Mouse (Mus musculus) spleen, adult 18-20 months (tissue): Measurements from ENCODE around the gene M1ap.

Experiments used
- DNase-seq, 2 experiments: peaks; one replicate each; pipeline ENCODE4 v3.0.0; 2022; ENCODE audit warnings: mixed read lengths in 2 of 2

Gene M1ap

DNA sequence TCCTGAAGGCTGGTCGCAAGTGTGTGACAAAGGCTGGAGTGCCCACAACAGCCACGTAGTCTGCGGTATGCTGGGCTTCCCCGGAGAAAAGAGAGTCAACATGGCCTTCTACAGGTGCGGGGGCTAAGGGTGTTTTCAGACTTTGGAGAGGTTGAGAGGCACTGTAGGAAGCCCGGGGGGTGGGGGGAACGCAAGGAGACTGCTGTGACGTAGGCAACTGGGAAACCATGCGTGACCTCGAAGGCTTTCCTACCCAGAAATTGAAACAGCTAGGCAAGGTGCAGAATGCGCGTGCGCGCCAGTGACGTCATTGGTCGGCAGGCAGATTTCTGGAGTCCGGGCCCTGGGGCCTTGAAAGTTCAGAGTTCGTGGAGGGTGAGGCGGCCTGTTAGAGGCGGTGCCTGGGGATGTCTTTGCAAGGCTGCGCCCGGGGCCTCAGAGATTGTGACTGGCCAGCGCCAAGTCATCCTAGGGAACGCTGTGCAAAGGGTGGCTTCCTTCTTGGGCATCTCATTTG lies 91.9 kb downstream of the M1ap start:
- DNase-seq: peak; percentile 93 to 99

DNA sequence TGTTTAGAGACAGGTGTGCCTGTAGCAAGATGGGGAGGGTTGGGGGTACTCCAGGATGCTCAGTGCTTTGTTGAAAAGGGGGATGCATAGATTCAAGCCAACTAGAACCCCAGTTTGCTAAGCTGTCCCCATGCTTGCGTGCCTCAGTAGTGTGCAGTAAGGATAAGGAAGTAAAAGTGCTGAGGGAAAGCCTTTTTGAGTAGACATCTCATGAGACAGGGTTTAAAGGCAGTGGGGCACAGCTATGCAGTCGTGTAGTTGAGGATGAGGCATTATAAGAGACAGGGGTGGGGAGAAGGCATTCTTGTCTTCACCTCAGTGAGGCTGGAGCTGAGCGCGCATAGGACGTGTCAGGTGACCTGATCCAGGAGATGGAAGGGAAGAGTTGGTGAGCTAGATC lies 93.9 kb downstream of the M1ap start:
- DNase-seq: no peak

DNA sequence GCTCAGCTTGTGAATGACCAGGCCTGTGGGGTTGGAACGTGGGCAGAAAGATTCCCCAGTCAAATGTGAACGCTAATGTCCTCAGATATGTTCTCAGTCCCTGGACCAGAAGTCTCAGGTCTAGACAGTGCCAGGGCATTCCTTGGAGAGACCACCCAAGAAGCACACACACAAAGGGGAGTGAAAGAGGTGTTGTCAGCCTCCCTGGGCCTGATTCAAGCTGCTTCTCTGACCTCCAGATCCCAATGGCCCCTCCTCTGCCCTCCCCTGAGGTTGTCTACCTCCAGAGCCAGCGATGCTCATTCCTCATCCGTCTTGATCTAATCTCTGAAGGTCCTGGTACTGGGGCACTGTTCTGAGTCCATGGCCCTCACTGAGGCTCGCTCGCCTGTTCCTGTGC lies 96.9 kb downstream of the M1ap start:
- no peak for DNase-seq

DNA sequence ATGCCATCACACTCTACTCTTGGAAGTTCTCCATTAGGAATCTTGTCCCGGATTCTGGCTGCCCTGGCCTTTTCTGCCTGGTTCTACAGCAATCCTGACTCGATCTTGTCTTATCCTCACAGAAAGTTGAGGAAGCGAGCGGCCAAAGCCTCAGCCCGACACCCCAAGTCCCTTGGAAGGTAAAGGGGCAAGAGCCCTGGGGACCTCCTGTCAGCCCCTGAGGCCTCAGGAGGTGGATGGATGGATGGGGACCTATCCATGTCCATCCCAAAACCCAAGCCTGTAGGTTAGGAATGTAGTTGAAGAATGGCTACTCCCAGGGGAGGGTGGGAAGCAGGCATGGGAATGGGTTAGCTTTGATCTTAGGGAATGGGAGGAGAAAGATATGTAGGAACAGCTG lies 97.3 kb downstream of the M1ap start:
- no peak for DNase-seq

DNA sequence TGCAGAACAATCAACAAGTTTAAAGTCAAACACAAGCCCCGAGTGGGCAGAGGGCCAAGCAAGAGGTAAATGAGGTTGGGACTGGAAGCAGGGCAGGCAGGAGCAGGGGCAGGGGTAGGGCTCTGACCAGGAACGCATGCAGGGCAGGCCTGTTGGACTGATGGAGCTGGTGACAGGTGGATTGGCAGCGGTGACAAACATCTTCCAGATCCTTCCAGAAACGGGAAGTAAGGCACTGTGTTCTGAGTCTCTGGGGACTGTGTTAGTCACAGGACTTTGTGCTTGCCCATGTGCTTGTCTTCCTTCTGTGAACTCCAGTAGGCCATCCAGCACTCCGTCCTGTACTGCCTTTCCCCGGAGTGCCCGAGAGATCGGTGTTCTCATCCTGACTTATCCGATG lies 98.0 kb downstream of the M1ap start:
- DNase-seq: no peak

DNA sequence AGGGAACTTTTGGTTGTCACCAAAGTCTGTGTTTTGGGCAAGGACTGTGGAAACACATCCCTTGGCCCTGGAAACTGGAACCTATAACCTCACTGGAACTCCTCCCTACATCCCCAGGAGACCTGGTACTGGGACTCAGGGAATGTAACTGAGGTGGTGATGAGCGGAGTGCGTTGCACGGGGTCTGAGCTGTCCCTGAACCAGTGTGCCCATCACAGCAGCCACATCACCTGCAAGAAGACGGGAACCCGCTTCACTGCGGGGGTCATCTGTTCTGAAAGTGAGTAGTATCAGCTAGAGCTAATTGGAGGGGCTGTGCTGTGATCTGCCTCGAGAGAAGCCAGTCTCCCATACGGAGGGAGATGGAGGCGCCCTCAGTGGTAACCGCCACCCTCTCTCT lies 102.7 kb downstream of the M1ap start:
- DNase-seq: no peak

DNA sequence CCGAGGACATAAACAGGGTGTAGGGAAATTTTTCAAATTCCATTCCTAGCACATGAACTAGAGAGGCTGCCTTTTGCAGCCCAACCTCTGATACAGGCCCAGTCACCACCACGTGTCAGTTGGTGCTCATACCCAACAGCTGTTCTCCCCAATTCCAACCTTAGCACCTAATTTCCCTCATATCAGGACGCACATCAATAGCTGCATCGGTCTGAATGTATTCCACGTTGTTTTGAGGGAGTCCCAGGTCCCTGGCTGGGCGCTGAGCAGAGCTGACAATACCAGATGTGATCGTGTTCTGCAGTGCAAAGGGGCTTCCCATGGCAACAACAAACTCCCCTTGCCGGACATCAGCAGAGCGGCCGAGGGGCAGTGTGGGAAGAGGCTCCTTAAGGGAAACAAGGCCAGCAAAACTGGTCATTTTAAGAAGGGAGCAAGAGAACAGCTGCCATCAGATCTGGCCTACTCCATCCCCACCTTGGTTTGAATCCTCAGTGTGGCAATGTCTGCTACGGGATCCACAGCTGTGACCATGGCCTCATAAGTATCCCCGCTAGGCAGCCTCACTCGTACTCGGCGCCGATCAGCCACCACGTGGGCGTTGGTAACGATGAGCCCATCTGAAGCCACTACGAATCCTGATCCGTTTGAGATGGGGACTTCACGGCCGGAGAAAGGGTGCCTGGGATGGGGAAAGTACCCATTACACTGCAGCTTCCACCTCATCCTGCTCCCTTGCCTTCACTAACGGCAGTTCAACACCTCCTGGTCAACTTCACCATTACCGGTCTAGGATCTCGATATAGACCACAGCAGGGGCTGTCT lies 106.6 kb downstream of the M1ap start:
- peak in 1 of 2 experiments; percentile 34 for DNase-seq

DNA sequence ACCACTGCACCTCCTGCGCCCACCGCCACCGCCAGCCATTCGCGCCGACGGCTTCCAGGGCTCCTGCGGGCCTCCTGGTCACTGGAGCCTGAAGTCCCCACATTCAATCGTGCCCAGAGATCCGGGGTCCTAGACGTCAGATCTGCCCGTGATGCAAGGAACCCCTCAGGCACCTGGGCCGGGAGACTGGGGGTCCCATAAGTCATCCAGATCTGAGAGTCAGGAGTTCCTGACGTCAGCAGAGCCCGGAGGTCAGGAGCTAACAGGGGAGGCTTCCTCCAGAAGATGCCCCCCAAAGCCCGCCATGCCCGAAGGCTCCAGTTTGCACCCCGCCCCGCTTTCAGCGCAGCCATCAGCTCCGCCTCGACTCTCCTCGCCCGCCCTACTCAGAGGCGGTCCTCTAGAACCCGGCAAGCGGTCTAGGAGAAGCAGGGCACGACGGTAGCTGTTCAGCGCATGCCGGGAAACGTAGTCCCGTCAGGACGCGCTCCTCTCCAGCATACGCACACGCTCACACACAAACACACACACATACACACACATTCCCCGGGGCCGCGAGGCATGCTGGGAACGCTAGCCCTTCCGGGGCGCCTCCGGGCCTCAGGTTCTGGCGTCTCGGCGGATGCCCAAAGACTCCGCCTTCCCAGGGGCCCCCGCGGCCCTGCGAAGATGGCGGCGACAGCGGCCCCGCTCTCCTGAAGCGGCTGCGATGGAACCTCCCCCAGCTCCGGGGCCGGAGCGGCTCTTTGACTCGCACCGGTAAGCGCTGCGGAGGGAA lies 107.6 kb downstream of the M1ap start, which contains the start of gene Aup1:
Gene Aup1, plus strand, starts transcription at position 448 of the 778 bp plus-strand sequence.
- peak; percentile 96 for DNase-seq

DNA sequence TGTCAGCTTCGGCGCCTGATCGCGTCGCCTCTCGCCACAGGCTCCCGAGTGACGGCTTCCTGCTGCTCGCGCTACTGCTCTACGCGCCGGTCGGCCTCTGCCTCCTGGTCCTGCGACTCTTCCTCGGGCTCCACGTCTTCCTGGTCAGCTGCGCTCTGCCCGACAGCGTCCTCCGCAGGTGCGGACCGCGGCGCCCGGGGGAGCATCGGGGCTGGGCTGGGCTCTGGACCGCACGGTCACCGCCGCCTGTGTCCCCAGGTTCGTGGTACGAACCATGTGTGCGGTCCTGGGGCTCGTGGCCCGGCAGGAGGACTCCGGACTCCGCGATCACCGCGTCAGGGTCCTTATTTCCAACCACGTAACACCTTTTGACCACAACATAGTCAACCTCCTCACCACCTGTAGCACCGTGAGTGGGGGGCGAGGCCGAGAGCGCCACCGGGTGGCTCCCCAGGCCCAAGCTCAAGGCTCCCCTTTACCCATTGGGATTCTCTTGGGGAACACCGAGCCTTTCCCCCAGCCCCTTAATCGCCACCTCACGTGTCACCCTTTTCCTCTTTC lies 108.2 kb downstream of the M1ap start, which contains the start of gene Htra2:
Gene Htra2, minus strand, starts transcription at position 403 of the 561 bp plus-strand sequence.
- peak in 1 of 2 experiments; percentile 59 for DNase-seq

DNA sequence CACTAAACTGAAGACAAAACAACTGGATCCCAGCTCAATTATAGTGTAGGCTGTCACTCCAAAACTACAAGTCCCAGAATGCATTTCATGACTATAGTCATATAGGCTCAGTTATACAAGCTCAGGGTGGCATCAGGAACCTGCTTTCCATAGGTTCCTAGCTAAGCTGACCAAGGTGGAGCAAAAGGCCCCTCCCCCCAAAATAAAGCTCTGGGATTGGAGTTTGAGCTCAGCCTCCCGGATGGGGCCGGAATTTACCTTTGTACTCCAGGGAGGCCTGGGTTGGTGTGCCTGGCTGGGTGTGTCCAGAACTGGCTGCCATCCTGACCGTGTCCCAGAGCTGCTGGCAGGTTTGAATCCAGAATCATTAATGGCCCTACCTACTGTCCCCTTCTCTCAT lies 111.1 kb downstream of the M1ap start, which contains the start of gene Dqx1:
Gene Dqx1, plus strand, starts transcription at position 55 of the 400 bp plus-strand sequence.
- no peak for DNase-seq

DNA sequence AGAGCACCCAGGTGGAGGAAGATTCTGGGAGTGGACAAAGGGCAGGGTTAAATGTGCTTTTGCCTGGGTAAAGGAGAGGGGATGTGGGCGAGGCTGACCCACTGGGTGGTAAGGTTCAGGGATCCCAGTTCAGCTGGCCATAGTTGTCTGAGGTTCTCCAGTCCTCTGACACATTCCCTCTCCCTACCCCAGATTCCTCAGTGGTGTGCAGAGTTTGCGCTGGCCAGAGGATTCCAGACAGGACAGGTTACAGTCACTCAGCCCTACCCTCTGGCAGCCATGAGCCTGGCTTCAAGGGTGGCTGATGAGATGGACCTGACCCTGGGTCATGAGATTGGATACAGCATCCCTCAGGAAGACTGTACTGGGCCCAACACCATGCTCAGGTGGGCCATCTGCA lies 112.0 kb downstream of the M1ap start:
- DNase-seq: no peak

DNA sequence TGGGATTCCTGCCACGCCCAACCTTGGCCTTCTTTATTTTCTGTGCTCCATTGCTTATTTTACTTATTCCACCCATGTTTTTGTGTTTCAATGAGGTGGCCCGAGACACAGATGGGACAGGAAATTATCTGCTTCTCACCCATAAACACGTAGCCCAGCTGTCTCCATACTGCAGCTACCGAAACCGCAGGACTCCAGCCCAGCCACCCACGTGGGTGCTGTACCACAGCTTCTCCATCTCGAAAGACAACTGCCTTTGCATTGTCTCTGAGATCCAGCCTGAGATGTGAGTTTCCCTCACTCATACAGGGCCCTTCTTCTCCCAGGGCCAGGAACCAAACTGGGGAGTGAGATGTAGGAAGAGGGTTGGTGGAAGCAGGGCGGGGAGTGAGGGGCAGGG lies 119.3 kb downstream of the M1ap start:
- no peak for DNase-seq

DNA sequence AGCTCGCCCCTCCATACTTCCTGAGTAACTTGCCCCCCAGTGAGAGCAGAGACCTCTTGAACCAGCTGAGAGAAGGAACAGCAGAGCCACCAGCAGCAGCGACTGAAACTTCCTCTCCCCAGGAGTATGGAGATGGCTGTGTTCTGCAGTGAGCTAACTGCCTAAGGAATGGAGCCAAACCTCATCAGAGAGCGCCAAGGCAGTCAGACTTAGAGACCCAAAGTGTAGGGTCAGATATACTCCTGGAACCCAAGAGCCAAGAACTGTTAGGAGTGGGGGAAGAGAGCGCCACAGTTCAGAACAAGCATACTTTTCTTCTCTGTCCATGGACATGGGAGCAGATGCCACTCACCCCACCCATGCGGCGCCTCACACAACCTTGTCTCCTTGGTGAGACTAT lies 119.7 kb downstream of the M1ap start:
- no peak for DNase-seq

DNA sequence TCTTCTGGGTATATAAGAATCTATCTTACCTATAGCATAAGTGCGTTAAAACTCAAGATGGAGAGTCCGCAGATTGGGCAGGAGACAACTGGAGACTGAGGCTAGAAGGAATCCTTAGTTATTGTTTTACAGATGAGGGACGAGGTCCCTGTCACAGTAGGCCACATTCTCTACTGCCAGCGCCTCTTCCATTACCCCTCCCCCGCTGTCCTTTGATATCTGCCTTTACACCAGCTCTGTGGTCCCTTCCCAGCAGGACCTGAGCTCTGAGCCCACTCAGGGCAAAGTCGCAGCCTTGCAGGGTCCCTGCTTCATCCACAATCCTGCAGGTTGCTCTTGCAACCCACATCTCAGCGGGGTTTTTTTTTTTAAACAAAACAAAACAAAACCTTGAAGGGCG lies 121.5 kb downstream of the M1ap start:
- no peak for DNase-seq

DNA sequence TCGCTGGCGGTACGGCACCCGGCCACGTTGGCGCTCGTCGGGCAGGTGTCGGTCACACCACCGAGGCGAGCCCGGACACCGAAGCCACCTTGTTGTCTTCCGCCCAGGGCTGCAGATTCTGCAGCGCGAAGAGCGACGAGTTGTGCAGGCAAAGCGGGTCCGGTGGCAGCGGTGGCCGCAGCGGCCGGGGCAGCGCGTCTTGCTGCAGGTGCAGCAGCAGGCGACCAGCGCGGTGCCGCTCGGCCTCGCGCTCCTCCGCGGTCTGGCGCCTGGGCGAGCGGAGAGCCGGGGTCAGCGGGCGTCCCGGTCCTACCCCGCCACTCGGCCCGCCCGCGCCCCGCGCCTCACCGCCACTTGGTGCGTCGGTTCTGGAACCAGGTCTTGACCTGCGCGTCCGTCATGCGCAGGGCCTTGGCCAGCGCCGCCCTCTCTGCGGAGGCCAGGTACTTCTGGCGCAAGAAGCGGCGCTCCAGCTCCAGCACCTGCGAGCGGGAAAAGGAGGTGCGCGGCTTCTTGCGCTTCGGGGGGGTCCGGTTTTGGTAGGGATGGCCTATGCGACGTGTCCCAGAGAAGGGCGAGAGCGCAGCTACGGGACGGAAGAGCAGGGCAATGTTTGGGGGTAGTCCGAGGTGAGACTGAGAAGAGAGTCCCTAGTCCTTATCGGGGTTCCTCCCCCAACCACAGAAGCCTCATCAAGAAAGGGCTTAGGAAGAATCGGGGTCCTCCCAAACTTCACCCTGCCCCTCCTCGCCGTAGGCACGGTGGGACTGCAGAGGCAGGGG lies 122.2 kb downstream of the M1ap start:
- DNase-seq: no peak

DNA sequence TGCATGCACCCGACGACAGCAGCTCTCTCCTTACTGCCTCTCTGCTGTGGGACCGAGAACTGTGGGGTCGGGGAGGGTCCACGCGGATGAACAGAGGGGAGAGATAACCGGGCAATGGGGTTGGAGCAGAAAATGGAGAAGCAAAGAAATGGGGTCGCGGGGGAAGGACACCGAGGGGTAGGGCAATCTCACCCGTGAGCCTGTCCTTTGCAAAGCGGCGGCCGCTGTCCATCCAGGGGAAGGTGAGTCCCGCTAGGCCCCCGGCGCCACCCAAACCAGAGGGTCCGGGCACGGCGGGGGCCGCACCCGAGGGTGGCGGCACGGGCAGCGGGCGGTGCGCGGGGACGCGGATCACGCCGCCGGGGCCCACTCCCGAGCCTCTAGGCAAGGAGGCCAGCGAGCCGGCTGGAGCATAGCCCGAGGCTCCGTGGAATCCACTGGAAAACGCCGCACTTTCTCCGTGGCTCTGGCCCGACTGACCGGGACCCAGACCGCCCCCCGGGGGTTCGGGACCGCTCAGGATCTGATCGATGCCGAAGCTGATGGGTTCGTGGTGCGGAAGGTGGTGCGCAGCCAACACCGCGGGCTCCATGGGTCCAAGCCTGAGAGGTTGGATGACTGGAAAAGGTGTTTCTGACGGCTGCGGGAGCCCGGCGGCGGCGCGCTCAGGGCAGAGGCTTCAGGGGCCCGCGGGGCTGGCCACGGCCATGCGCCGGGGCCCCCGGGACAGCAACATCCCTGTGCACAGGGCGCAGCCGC lies 123.0 kb downstream of the M1ap start:
- no peak for DNase-seq

DNA sequence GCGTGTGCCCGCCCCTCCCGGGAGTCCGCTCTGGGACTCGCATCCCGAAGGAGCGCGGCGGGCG lies 123.4 kb downstream of the M1ap start, which contains the start of gene Tlx2:
Gene Tlx2, minus strand, starts transcription at position 47 of the 64 bp plus-strand sequence.
- DNase-seq: no peak

DNA sequence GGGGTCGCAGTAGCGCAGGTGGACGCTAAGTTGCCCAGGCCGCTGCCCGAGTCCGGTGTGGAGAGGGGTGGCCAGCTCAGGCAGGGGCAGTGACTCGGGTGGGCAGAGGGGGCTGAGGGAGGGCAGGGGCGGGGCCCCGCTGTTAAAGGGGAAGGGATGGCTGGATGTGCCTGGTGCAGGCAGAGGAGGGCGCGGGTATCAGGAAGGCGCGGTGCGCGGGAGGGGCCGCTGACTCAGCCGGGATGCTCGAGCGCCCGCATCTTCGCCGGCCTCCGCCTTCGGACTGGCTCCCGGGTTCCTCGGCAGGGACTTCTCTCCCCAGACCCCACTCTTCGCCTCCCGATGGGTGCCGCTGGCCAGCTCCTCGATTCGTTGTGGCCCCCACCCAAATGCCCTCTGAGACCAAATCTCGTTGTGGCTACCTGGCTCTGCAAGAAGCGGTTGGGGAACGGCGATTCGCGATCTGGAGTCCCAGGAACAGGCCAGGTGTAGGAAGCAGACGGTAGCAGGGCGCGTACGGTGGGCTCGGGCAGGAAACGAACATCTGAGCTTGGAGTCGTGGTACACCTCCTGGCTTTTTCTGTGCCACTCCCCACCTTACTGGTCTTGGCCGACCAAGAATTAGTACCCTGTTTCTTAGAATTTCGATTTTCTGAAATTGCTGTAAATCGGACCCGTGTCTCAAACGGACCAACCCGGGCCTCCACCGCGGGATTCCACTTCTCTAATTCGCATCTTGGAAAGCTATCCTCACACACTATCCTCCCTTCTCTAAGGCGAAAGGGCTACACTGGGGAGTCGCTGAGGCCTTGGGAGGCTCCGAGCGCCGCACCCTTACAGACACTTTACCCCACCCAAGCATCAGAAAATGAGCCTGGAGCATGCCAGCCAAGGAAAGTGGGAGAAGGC lies 123.9 kb downstream of the M1ap start:
- DNase-seq: no peak

DNA sequence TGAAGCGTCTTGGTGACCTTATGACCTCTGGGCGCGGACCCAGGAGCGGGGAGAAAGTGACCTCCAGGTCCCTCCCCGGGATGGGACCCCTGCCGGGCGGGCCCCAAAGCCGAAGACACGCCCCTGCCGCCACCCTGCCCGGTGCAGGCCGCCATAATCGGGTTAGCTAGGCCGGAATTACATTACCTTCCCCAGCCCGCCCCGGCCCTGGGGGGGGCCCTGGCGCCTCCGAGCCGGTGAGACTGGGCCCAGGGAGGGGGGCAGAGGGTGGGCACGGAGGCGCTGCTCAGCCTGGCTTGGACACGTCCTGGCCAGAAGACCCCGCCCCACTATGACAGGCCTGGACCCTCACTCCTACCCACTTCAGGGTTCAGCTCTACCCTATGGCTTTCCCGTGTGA lies 124.5 kb downstream of the M1ap start:
- no peak for DNase-seq

DNA sequence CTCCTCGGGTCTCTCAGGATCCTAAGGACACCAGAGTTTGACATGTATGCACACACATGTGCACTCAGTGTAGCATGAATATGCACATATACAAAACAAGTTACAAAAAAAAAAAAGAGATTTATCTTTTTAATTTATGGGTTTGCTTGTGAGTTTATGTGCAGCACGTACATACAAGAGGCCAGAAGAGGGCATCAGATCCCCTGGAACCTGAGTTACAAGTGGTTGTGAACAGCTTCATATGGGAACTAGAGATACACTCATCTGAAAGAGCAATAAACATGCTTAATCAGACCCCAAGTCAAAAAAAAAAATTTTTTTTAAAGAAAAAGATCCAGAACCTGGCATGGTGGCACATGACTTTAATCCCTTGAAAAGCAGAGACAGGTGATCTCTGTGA lies 128.3 kb downstream of the M1ap start:
- no peak for DNase-seq

DNA sequence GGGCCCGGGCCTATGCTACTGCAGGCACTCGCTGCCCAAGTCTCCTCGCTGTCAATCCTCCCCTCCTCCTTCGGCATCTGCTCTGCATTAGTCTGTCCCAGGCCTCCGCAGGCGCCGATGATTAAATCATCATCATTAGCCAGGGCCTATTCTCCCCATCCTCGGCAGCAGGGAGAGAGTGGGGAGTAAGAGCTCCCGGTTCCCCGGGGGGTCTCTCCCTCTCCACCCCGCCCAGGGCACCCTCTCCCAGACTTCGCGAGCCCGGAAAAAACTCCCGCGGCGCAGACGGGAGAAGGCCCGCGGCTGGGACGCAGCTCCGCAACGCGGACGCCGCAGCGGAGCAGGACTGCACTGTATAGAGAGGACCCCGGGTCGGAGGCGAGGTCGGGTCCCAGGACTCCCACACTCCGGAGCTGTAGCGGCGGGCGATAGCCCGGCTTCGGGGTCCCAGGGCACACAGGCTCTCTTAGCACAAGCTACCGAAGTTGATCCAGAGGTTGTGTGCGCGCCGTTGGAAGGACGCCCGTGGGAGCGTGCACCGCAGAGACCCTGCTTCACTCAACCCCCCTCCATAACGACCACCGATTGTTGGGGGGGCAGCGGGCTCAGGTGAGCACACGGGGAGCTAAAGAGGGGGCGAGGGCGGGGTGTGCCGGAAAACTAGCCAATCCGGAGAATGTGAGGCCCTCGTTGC lies 131.1 kb downstream of the M1ap start, which contains the start of gene Pcgf1:
Gene Pcgf1, plus strand, starts transcription at position 240 of the 694 bp plus-strand sequence.
- no peak for DNase-seq
